Mouse (Mus musculus) CD4-positive, CD25-positive, alpha-beta regulatory T cell (primary cell): ENCODE measurements around the gene Olfr124. TPM values are rescaled to one million over a fixed set of nuclear protein-coding genes. Genes with fewer than 3 reads are reported as not detected.

Experiments used
- polyA plus RNA-seq: library from polyadenylated mRNA; unstranded; fragments of 100-300 nt; shearing (Covaris generic); gene quantifications from one replicate; pipeline ENCODE4 v1.2.1, GENCODE M21; 2017

Gene Olfr124
- not detected for polyA plus RNA-seq

DNA sequence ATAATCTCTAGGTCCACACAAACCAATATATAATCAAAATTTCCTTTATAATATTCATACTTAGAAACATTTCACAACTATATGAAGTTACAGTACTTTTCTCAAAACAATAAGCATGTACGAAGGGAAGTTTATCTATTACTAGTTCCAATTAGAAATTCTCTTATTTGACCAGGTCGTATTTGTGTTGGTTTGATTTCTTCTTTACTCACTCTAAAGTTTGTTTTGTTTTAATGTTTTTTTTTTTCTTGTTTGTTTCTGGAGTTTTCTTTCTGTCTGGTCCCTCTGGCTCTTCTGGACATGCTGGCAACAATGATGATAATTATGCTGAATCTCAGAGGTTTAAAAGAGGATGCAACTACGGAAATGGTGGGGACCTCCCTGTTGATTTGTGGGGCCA is at the start of gene Olfr124:
Olfr124 (plus strand) TSS at position 301 of the 400 bp plus-strand sequence.

DNA sequence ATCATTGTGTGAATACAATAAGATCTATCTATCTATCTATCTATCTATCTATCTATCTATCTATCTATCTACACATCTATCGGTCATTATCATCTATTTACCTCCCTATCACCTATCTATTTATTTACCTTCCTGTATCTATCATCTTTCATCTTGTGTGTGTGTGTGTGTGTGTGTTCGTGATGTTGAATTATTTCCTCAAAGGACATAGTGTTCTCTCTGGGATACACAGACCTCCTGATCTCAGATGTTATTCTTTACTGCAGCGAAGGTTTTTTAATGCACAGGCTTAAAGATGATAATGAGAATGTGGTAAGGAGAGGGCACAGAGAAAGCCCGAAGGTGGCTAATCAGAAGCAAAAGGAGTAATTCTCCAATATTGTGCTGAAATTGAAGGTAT is 31.4 kb upstream of the Olfr124 start, which contains the start of gene Olfr122:
Olfr122 (plus strand) TSS at position 301 of the 400 bp plus-strand sequence.

DNA sequence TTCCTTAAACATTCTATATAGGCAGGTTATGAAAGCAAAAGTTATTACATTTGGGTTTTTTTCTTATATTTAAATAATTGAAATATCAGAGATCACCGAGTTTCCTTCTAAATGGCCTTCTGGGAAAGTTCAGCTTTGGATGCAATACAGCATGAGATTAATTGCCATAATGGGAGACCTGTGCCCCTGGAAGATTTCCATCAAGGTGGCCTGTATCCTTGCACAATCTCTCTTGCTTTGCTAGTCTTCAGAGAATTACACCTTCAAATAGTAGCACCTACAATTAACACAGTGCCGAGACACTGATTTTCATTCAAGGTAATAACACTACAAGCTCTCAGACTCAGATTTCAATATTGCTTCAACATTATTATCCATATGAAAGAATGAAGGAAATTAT is 6.5 kb upstream of the Olfr124 start, which contains the start of gene Olfr123:
Olfr123 (plus strand) TSS at position 301 of the 400 bp plus-strand sequence.

DNA sequence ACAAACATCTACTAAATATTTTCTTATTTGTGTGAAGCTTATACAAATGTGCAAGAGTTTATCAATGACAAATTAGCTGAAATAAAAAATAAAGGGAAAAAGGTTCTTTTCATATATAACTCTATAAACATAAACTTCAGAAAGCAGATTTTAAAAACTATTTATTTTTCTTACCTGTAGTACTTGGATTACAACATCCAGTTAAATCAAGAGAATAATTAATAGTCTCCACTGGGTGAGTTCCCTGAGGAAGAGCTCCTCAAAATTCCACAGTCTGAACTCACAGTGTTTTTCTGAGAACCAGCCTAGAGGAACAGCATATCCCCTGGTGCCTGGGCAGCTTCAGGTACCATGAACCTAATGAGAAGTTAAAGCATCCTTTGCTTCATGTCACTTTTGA is 33.0 kb downstream of the Olfr124 start, which contains the start of gene Olfr125:
Olfr125 (plus strand) TSS at position 301 of the 400 bp plus-strand sequence.

DNA sequence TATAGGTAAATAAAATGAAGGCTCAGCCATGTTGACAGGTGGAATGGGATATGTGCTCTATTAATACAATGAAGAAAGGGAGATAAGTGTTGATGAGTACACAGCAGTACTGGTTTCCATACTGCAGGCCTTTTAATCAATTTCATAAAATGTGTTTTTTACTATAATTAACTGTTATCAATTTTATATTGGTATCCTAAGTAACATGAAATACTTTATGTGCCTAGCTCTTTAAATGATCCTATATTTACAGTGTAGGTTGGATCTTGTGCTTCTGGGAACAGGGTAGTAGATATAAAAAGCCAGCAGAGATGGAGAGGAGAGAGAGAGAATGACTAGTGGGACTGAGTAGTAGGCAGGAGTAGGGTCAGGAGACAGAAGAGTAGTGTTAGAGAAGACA is 47.5 kb downstream of the Olfr124 start, which contains the start of gene Olfr126:
Olfr126 (plus strand) TSS at position 301 of the 400 bp plus-strand sequence.

Other genes with a start within 250 kb of the Olfr124 start
- gene Olfr112, start 230.4 kb upstream of the Olfr124 start, polyA plus RNA-seq, result not detected
- gene Olfr113, start 222.2 kb upstream of the Olfr124 start, polyA plus RNA-seq, result not detected
- gene Olfr114, start 207.1 kb upstream of the Olfr124 start, polyA plus RNA-seq, result not detected
- gene Olfr115, start 172.8 kb upstream of the Olfr124 start, polyA plus RNA-seq, result not detected
- not detected for gene Olfr116, start 172.7 kb upstream of the Olfr124 start, polyA plus RNA-seq
- gene Olfr117, start 136.1 kb upstream of the Olfr124 start, polyA plus RNA-seq, result 0.07 TPM
- 0.10 TPM for gene Olfr118, start 132.9 kb upstream of the Olfr124 start, polyA plus RNA-seq
- gene Olfr119, start 103.3 kb upstream of the Olfr124 start, polyA plus RNA-seq, result not detected
- gene Olfr120, start 78.1 kb upstream of the Olfr124 start, polyA plus RNA-seq, result not detected
- gene Olfr121, start 51.0 kb upstream of the Olfr124 start, polyA plus RNA-seq, result not detected
- not detected for gene Olfr122, start 31.3 kb upstream of the Olfr124 start, polyA plus RNA-seq
- not detected for gene Olfr123, start 6.4 kb upstream of the Olfr124 start, polyA plus RNA-seq
- not detected for gene Olfr125, start 33.1 kb downstream of the Olfr124 start, polyA plus RNA-seq
- not detected for gene Olfr126, start 47.6 kb downstream of the Olfr124 start, polyA plus RNA-seq
- not detected for gene Olfr127, start 100.5 kb downstream of the Olfr124 start, polyA plus RNA-seq
- 0.08 TPM for gene Olfr128, start 120.7 kb downstream of the Olfr124 start, polyA plus RNA-seq
- not detected for gene Olfr761, start 153.2 kb downstream of the Olfr124 start, polyA plus RNA-seq